Mouse (Mus musculus): ENCODE data around the gene Wwc2.

The Wwc2 gene

DNA sequence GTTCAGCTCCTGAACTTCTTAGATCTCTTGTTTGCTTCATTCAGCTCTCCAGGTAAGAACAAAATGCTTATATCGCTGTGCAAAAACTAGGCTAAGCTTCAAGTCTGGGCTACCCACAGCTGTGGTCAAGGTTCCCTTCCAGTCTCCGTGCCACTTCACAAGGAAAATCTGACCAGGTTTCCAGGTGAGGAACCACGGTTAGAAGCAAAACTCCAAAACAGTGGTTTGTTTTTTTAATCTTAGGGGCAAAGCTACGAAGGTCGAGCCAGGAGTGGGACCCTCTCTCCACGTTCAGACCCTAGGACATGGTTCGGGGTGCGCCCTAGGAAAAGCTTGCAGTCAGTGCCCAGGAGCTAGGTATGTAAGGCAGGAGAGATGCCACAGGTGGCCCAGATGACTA, 1.5 kb downstream of the Wwc2 start:
- DNase-seq, result no peak

- no peak for DNase-seq
Observed at GRCm38 (mm10) chr8:47988111-47988510, 2.6 kb downstream of the Wwc2 start.

DNA sequence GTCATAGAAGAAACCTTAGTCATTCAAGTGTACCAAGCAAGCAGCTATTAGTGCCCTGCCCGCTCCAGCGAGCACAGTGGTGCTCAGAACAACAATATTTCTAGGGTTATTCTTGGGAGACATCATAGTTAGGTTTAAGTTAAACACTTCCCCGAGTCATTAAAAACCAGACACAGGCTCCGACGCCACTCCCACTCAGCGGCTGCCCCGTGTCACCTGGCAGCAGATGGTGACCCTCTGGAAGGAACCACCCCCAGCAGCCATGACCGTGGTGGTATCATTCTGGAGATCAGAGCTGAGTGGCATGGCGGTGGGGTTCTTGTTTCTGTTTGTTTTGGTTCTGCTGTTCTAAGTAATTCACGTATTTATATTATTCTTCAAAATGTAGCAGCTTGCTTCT, 5.1 kb downstream of the Wwc2 start:
- DNase-seq, result no peak

DNA sequence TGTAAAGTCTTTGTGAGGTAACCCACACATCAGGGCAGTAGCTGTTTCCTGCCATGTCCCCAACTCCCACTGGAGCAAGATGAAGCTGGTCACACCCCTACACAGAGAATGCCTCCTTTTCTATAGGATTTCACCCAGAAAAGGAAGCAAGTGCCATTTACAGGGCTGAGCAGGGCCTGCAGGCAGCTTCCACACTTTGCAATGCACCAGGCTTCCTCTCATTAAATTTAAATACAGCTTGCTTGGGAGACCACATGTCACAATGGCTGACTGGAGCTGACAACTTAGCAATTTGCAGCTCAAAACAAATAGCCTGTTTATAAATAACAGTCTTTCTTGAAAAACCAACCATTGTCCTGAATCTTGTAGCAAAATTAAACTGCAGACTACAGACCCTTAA, 5.5 kb downstream of the Wwc2 start:
- no peak for DNase-seq

GRCm38 (mm10) chr8:47981075-47981474, 9.6 kb downstream of the Wwc2 start:
- DNase-seq, result no peak

GRCm38 (mm10) chr8:47979876-47980275, 10.8 kb downstream of the Wwc2 start:
- no peak for DNase-seq

GRCm38 (mm10) chr8:47978755-47979154, 12.0 kb downstream of the Wwc2 start:
- DNase-seq, result no peak

- no peak for DNase-seq
Observed at GRCm38 (mm10) chr8:47974963-47975314, 15.8 kb downstream of the Wwc2 start.

DNA sequence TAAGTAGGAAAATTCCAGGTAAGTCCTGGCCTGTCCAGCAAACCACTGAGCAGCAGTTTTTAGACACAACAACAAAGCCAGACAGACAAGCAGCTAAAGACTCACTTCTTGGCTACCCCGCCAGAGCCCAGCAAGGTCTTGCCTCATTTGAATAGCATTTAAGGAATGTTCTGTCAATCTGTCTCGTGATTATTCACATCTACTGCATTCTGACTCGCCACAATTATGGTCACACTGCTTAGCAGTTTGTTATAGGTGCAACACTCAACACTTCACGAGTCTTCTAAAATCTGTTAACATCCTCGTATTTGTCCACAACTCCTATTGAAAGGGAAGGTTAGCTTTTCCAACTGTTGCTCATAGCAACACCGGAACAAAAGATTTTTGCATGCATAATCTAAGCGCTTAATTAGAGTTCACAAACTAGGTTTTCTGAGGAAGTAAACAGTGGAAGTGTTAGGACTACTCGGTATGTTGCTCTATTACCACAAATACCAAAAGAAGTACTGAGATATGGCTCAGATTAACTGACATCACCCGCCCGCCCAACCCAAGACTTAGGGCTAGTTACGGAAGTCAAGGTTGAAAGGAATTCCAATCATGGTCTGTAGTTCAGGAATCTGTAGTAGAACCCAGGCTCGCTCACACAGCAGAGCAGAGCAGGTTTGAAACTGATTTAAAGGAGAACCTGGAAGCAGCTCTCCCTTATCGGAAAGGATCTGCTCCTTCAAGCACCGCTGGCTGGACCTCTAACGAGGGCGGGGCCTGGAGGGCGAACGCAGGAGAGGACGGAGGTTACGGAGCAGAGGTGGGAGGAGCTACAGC, 16.4 kb downstream of the Wwc2 start:
- no peak for DNase-seq

DNA sequence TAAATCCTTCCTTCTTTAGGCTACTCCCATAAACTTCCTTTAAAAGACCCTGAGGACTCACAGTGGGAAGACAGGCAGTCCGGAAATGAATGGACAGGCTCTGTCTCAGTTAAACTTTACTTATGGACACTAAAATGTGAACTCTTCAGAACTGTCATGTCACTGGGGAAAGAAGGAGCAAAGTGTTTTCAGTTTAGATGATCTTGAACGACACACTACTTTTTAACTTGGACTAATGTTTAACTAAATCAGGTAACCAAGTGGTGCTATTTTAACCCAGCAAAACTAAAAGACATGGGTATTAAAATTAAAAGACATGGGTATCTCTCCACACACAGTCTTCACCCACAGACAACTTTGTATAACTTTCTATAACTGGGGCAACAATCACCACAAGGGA, 19.6 kb downstream of the Wwc2 start:
- no peak for DNase-seq

DNA sequence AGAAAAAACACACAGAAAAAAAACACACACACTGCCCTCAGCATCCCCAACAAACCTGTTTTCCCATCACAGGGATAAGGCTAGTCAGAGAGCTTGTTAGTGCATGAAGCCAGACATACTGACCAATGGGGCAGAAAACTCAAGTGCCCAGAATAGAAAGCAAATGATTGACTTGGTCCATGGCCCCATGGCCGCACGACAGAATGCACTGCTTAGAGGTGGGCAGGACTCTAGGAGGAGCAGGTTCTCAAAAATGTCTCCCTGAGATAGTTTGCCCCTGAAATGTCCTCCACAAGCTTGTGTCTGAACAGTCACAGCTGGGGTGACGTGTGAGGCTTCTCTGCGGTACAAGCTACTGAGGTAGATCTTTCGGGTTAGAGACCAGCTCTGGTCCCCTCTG, 20.1 kb downstream of the Wwc2 start:
- no peak for DNase-seq

GRCm38 (mm10) chr8:47967045-47967920, 23.4 kb downstream of the Wwc2 start:
- no peak for DNase-seq

DNA sequence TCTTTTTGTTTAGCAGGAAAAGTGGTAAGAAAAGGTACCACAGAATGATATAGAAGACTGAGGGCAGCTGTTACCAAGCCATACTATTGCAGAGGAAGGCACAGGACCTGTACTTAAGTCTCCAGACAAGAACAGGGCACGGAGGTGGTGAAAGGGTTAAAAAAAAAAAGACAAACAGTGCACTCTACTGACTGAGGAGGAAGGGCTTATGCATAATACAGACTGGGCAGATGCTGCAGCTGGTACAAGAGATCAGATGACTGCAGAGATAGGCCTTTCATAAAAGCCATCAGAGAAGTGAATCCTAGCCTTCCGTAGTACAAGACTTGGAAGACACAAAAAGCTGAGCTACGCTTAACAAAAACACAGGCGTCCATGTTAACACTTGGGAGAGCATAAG, 28.2 kb downstream of the Wwc2 start:
- no peak for DNase-seq

- no peak for DNase-seq
Observed at GRCm38 (mm10) chr8:47962005-47962404, 28.7 kb downstream of the Wwc2 start.

- DNase-seq, result no peak
Observed at GRCm38 (mm10) chr8:47957560-47957959, 33.2 kb downstream of the Wwc2 start.

DNA sequence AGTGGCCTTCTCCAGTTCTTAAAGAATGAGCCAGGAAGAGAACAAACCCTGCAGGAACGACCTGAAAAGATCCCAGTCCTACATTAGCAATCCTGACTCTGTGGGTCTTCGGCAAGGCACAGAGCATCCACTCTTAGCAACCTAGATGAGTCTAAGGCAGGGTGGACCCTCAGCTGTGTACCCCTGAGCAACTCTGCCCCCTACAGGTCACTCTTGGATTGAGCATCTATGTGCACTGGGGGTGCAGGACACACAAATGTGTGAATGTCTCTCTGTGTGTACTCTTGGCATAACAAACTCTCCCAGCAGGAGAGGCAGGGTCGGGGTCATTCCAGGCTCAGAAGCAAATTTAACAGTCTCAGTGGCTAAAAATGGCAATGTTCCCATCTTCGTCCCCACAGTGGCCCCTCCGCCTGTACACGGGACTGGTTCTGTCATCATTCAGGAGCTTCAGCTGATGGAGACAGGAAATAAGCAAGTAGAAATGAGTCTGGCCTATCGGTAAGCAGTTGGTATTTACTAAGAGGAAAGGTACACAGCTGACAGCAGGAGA, 39.3 kb downstream of the Wwc2 start:
- no peak for DNase-seq

- no peak for DNase-seq
Observed at GRCm38 (mm10) chr8:47948836-47949235, 41.9 kb downstream of the Wwc2 start.

DNA sequence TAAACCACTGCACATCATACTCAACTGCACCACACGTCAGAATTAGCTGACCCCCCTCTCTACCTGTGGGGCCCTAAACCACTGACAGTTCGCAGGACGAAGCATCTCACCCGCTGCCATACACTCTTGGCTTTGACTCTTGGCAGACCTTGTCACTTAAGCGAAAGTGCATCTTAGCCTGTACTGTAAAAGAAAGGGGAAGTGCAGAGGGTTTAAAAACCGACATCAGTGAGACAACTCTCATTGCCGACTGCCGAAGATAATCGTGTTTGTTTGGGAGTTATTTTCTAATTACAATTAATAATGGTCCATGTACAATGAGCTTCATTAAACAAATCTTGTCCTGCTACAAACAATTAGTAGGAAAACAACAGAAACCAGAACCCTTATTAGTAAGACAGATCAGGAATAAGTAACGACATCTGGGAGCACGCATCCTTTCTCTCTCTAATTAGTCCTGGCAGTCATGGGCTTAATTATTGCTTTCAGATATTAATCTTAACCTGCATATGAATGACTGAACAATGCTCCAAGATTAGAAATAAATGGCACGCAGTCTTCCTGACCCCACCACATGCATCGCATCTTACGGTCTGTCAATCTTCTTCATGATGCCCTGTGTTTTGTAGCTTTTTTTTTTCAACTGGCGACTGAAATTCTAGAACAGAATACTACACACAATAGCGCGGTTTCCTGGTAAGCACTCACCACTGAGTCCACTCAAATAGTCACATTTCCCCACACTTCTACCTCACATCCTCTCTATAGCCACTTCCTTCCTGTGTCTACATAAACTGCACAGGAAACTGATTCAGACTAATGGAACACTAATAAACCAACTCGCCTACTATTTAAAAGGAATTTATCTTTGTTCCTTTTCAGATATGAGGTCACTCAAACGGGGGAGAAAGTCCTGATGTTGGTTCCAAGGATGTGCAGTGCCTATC, 42.8 kb downstream of the Wwc2 start:
- DNase-seq, result no peak

DNA sequence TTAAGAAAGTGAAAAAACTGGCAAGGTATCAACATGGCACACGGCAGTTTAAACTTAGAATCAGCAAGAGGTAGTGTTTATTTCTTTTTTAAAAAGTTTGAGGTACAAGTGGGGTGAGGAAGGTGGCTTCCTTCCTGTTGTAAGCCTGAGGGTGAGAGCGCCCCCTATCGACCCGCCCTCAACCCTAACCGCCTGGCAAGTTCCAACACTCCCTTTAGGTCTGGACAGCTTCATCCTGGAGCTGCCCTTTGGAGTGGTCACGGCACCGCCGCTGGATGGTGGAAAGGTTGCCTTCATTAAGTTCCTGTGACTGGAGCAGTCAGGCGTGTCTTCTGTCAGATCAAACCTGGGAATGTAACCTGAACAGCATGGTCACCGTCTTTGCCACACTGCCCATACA, 47.7 kb downstream of the Wwc2 start:
- DNase-seq, result no peak

DNA sequence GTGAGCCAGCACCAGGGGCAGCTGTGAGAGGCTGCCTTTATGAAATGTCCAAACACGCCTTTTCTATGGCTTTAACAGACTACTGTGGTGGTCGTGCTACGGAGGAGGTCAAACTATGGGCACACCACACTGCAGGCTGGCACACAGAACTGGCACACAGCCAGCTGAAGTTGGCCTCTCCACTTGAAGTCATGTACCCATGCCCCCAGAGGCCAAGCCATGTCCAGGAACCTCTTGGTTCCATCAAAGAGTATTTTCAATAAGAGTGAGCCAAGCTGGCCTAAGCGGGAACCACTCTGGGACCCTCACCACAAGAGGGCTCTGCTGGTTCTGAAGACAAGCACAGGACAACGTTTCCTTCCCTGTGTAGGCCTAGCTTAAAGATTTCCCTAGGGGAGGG, 49.7 kb downstream of the Wwc2 start:
- DNase-seq, result no peak

- no peak for DNase-seq
Observed at GRCm38 (mm10) chr8:47939933-47940870, 50.5 kb downstream of the Wwc2 start.

GRCm38 (mm10) chr8:47939217-47939616, 51.5 kb downstream of the Wwc2 start:
- no peak for DNase-seq
